Mouse (Mus musculus): ENCODE measurements around the gene Slc5a10. TPM values are rescaled to one million over a fixed set of nuclear protein-coding genes. Genes with fewer than 3 reads are reported as not detected.

The Slc5a10 gene
- polyA plus RNA-seq, 1 experiment from 2014 or later, result not detected

DNA sequence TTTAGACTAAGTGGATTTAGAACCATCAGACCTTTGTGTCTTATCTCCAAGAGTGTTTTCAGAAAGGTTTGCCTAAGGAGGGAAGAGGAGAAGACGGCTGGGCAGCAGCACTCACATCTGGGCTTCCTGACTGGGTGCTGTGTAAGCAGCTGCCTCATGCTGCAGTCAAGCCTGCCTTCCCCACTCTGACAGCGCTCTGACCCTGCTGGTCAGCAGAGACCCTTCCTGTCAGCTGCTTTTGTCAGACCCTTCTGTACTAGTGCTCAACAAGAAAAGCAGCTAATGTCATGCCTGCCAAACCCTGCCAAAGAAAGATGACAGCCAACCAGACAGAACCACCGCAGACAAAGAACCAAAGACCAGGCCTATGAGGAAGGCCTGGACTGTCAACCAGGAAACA lies 23.1 kb upstream of the Slc5a10 start:
- no peaks in the 10 kb centered on the region for H3K9me3 ChIP-seq (ENCODE audit: control insufficient read depth, low read length)
- no peak overlapping the region for H3K4me3 ChIP-seq (ENCODE audit: low read depth, low read length)
- 81% methylated on average over 3 of the region's 3 CpGs for WGBS
- ATAC-seq (replicated peaks; ENCODE audit: low FRiP score, low TSS enrichment, low read depth) (no peak), DNase-seq (ENCODE audit: low spot score) (no peak)
- H3K27ac ChIP-seq (ENCODE audit: low read depth), result no peak overlapping the region
- no peaks in the 10 kb centered on the region for H3K27me3 ChIP-seq (replicated peaks; ENCODE audit: control insufficient read depth, insufficient read depth, low read length)
- H3K4me2 ChIP-seq (ENCODE audit: low read length), result no peak overlapping the region
- no peak overlapping the region for H3K9ac ChIP-seq (ENCODE audit: low read length)
- H3K36me3 ChIP-seq (ENCODE audit: control insufficient read depth, insufficient read depth, low read length), result peaks cover 83% of the 10 kb centered on the region
- no peaks in the 10 kb centered on the region for H3K4me1 ChIP-seq (replicated peaks; ENCODE audit: control insufficient read depth, insufficient read depth, low read length)

DNA sequence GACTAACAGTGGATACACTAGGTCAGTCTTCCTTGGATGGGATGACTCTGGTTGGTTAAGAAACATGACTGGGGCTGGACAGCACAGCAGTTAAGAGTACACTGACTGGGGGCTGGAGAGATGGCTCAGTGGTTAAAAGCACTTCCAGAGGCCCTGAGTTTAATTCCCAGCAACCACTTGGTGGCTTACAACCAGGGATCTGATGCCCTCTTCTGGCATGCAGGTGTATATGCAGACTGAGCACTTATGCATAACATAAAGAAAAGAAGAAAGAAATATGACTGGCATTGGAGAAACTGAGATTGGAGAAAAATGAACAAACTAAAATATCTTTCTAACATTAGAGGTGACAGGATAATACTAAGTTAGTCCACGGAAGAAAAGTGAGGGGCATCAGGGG lies 19.9 kb upstream of the Slc5a10 start:
- Histone ChIP-seq H3K27ac (ENCODE audit: low read depth) (no peak overlapping the region), H3K4me3 (ENCODE audit: low read depth, low read length) (no peak overlapping the region), H3K9me3 (ENCODE audit: control insufficient read depth, low read length) (no peaks in the 10 kb centered on the region), H3K9ac (ENCODE audit: low read length) (no peak overlapping the region), H3K4me2 (ENCODE audit: low read length) (no peak overlapping the region), H3K27me3 (replicated peaks; ENCODE audit: control insufficient read depth, insufficient read depth, low read length) (no peaks in the 10 kb centered on the region), H3K4me1 (replicated peaks; ENCODE audit: control insufficient read depth, insufficient read depth, low read length) (no peaks in the 10 kb centered on the region), H3K36me3 (ENCODE audit: control insufficient read depth, insufficient read depth, low read length) (peaks cover 89% of the 10 kb centered on the region)
- ATAC-seq (replicated peaks; ENCODE audit: low FRiP score, low TSS enrichment, low read depth) (no peak), DNase-seq (ENCODE audit: low spot score) (no peak)
- WGBS, result 94% methylated on average over 1 of the region's 1 CpGs

DNA sequence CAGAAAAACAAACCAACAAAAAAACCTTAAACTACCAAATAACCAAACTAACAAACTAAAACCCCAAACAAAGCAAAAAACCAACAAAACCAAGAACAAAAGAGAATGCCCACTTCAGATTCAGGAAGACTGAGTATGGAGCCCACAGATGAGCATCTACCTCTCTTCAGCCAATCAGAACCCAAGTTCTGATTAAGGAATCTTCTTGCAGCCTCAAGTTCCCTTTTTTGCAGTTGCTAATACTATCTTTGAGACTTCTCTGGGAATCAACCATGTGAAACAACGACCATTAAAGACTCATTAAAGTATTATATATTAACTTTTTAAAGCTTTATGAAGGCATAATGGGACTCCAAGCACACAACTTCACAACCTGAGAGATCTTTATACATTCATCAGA lies 16.7 kb upstream of the Slc5a10 start:
- 81% methylated on average over 1 of the region's 1 CpGs for WGBS
- no peak overlapping the region for H3K4me3 ChIP-seq (ENCODE audit: low read depth, low read length)
- H3K27ac ChIP-seq (ENCODE audit: low read depth), result no peak overlapping the region
- peaks cover 89% of the 10 kb centered on the region for H3K36me3 ChIP-seq (ENCODE audit: control insufficient read depth, insufficient read depth, low read length)
- ATAC-seq (replicated peaks; ENCODE audit: low FRiP score, low TSS enrichment, low read depth) (no peak), DNase-seq (ENCODE audit: low spot score) (no peak)
- no peaks in the 10 kb centered on the region for H3K27me3 ChIP-seq (replicated peaks; ENCODE audit: control insufficient read depth, insufficient read depth, low read length)
- no peak overlapping the region for H3K4me2 ChIP-seq (ENCODE audit: low read length)
- no peak overlapping the region for H3K9ac ChIP-seq (ENCODE audit: low read length)
- H3K9me3 ChIP-seq (ENCODE audit: control insufficient read depth, low read length), result no peaks in the 10 kb centered on the region
- no peaks in the 10 kb centered on the region for H3K4me1 ChIP-seq (replicated peaks; ENCODE audit: control insufficient read depth, insufficient read depth, low read length)

DNA sequence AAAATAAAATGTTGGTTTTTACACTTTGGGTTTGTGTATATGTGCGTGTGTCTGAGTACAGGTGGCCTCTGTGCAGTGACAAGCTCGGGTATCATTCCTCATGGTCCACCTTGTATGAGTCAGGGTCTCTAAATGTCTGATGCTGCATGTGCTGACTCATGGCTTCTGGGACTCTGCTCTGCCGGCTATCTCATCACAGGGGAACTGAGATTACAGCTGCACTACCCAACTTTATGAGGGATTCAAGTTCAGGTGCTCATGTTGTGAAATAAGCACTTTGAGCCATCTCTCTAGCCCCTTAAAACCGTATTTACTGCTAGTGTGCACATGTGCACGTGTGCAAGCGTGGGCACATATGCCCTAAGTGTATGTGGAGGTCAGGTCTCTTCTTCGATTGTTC lies 12.0 kb upstream of the Slc5a10 start:
- H3K4me3 ChIP-seq (ENCODE audit: low read depth, low read length), result no peak overlapping the region
- WGBS, result 91% methylated on average over 7 of the region's 7 CpGs
- no peaks in the 10 kb centered on the region for H3K9me3 ChIP-seq (ENCODE audit: control insufficient read depth, low read length)
- DNase-seq (ENCODE audit: low spot score), result no peak
- H3K27me3 ChIP-seq (replicated peaks; ENCODE audit: control insufficient read depth, insufficient read depth, low read length), result no peaks in the 10 kb centered on the region
- H3K27ac ChIP-seq (ENCODE audit: low read depth), result no peak overlapping the region
- ATAC-seq (replicated peaks; ENCODE audit: low FRiP score, low TSS enrichment, low read depth), result no peak
- H3K9ac ChIP-seq (ENCODE audit: low read length), result no peak overlapping the region
- no peak overlapping the region for H3K4me2 ChIP-seq (ENCODE audit: low read length)
- peaks cover 87% of the 10 kb centered on the region for H3K36me3 ChIP-seq (ENCODE audit: control insufficient read depth, insufficient read depth, low read length)
- no peaks in the 10 kb centered on the region for H3K4me1 ChIP-seq (replicated peaks; ENCODE audit: control insufficient read depth, insufficient read depth, low read length)

DNA sequence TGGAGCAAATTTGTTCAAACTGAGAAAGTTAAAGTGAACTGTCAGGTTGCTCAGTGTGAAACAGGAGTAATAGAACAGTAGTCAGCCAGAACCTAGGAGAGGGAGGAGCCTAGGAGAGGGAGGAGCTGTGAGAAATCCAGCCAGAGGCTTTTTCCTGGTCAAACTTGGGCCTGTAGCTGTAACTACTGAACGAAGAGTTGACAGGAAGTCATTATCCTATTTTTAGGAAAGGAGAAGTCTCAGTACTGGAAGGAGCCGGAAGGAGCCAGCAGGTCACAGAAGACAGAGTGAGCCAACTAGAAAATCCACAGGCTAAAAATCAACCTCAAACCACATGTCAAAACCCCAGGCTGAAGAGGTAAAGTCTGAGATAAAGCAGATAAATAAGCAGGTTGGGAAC lies 7.4 kb upstream of the Slc5a10 start:
- no peaks in the 10 kb centered on the region for H3K4me1 ChIP-seq (replicated peaks; ENCODE audit: control insufficient read depth, insufficient read depth, low read length)
- H3K36me3 ChIP-seq (ENCODE audit: control insufficient read depth, insufficient read depth, low read length), result peaks cover 48% of the 10 kb centered on the region
- no peaks in the 10 kb centered on the region for H3K27me3 ChIP-seq (replicated peaks; ENCODE audit: control insufficient read depth, insufficient read depth, low read length)
- H3K4me2 ChIP-seq (ENCODE audit: low read length), result no peak overlapping the region
- ATAC-seq (replicated peaks; ENCODE audit: low FRiP score, low TSS enrichment, low read depth) (no peak), DNase-seq (ENCODE audit: low spot score) (no peak)
- H3K4me3 ChIP-seq (ENCODE audit: low read depth, low read length), result no peak overlapping the region
- no peak overlapping the region for H3K9ac ChIP-seq (ENCODE audit: low read length)
- 55% methylated on average over 2 of the region's 2 CpGs for WGBS
- H3K9me3 ChIP-seq (ENCODE audit: control insufficient read depth, low read length), result no peaks in the 10 kb centered on the region
- H3K27ac ChIP-seq (ENCODE audit: low read depth), result no peak overlapping the region

DNA sequence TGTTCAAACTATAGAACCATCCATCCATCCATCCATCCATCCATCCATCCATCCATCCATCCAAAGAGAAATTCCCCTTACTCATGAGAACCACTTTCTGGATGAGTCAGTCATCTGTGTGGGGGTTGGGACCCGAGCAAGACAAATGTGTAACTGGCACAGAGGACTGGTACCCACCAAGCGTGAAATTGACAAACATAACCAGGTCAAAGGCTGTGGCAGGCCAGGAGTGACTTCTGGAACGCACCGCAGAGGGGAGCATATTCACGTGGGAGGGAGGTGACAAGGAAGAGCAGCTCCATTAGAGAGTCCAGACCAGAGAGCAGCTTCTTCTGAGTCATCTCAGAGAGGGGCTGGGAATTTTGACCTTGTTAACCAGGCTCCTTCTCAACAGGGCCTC lies 1.5 kb upstream of the Slc5a10 start:
- H3K4me1 ChIP-seq (replicated peaks; ENCODE audit: control insufficient read depth, insufficient read depth, low read length), result no peaks in the 10 kb centered on the region
- H3K36me3 ChIP-seq (ENCODE audit: control insufficient read depth, insufficient read depth, low read length), result no peaks in the 10 kb centered on the region
- H3K4me2 ChIP-seq (ENCODE audit: low read length), result no peak overlapping the region
- no peak overlapping the region for H3K4me3 ChIP-seq (ENCODE audit: low read depth, low read length)
- H3K9ac ChIP-seq (ENCODE audit: low read length), result no peak overlapping the region
- no peak for ATAC-seq (replicated peaks; ENCODE audit: low FRiP score, low TSS enrichment, low read depth)
- no peaks in the 10 kb centered on the region for H3K9me3 ChIP-seq (ENCODE audit: control insufficient read depth, low read length)
- no peak overlapping the region for H3K27ac ChIP-seq (ENCODE audit: low read depth)
- no peaks in the 10 kb centered on the region for H3K27me3 ChIP-seq (replicated peaks; ENCODE audit: control insufficient read depth, insufficient read depth, low read length)
- 83% methylated on average over 5 of the region's 5 CpGs for WGBS
- no peak for DNase-seq (ENCODE audit: low spot score)

DNA sequence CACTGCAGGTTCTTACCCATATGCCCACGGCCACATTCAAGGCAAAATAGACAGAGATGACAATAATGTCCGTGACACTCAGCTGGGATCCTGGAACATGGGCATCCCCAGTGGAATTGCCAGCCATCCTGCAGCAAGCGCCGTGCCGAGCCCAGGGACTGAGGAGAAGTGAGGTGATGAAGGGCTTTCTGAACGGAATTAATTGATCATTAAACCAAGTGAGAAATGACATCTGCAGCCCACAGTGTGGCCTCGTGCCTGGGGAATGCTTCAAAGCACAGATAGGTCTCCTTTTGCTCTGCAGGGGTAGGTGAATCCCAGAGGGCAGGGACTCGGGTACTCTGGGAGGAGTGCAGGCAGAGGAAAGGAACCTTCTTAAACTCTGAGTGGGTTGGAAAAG lies 800 bp downstream of the Slc5a10 start:
- 85% methylated on average over 8 of the region's 8 CpGs for WGBS
- H3K4me1 ChIP-seq (replicated peaks; ENCODE audit: control insufficient read depth, insufficient read depth, low read length), result no peaks in the 10 kb centered on the region
- no peaks in the 10 kb centered on the region for H3K36me3 ChIP-seq (ENCODE audit: control insufficient read depth, insufficient read depth, low read length)
- no peak overlapping the region for H3K4me2 ChIP-seq (ENCODE audit: low read length)
- no peak overlapping the region for H3K4me3 ChIP-seq (ENCODE audit: low read depth, low read length)
- DNase-seq (ENCODE audit: low spot score) (no peak), ATAC-seq (replicated peaks; ENCODE audit: low FRiP score, low TSS enrichment, low read depth) (no peak)
- H3K9ac ChIP-seq (ENCODE audit: low read length), result no peak overlapping the region
- H3K9me3 ChIP-seq (ENCODE audit: control insufficient read depth, low read length), result no peaks in the 10 kb centered on the region
- H3K27me3 ChIP-seq (replicated peaks; ENCODE audit: control insufficient read depth, insufficient read depth, low read length), result no peaks in the 10 kb centered on the region
- no peak overlapping the region for H3K27ac ChIP-seq (ENCODE audit: low read depth)

DNA sequence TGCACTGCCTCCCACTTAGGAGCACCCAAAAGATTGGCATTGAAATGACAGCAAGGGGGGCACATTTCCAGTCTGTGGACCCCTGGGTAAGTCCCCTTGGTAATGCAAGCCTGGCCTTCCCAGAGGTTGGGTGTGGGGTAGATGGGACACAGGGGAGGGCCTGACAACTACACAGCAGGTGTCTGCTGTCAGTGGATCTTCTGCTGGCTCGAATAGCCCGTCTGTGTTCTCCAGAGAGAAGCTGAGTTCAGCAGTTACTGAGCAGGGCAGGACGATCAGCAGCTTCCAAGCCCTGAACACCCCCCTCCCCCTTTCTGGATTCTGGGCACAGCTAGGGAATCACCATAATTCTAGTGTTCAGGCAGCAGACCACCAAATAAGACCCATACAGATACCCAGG lies 1.2 kb downstream of the Slc5a10 start:
- Histone ChIP-seq H3K9me3 (ENCODE audit: control insufficient read depth, low read length) (no peaks in the 10 kb centered on the region), H3K27ac (ENCODE audit: low read depth) (no peak overlapping the region), H3K36me3 (ENCODE audit: control insufficient read depth, insufficient read depth, low read length) (no peaks in the 10 kb centered on the region), H3K9ac (ENCODE audit: low read length) (no peak overlapping the region), H3K4me2 (ENCODE audit: low read length) (no peak overlapping the region), H3K27me3 (replicated peaks; ENCODE audit: control insufficient read depth, insufficient read depth, low read length) (no peaks in the 10 kb centered on the region), H3K4me1 (replicated peaks; ENCODE audit: control insufficient read depth, insufficient read depth, low read length) (no peaks in the 10 kb centered on the region), H3K4me3 (ENCODE audit: low read depth, low read length) (no peak overlapping the region)
- DNase-seq (ENCODE audit: low spot score) (no peak), ATAC-seq (replicated peaks; ENCODE audit: low FRiP score, low TSS enrichment, low read depth) (no peak)
- 48% methylated on average over 3 of the region's 3 CpGs for WGBS

DNA sequence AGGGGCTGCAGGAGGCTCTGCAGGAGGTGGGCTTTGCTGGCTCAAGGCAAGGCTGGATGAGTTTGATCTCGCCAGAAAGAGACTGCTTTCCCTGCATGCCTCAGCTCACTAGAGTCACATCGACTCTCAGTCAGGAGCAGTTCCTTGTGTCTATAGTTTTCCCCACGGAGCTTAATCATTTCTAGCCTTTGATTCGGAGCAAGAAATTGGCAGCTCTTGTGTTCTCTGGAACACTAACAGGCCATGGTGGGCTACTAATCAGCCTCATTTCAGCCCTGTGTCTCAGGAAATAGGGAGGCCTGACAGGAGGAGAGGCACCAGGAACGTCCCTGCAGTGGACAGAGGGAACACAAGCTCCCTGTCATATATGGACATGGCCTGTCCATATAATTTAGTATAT lies 2.6 kb downstream of the Slc5a10 start:
- Histone ChIP-seq H3K27me3 (replicated peaks; ENCODE audit: control insufficient read depth, insufficient read depth, low read length) (no peaks in the 10 kb centered on the region), H3K9me3 (ENCODE audit: control insufficient read depth, low read length) (no peaks in the 10 kb centered on the region), H3K4me1 (replicated peaks; ENCODE audit: control insufficient read depth, insufficient read depth, low read length) (no peaks in the 10 kb centered on the region), H3K27ac (ENCODE audit: low read depth) (no peak overlapping the region), H3K36me3 (ENCODE audit: control insufficient read depth, insufficient read depth, low read length) (no peaks in the 10 kb centered on the region), H3K9ac (ENCODE audit: low read length) (no peak overlapping the region), H3K4me3 (ENCODE audit: low read depth, low read length) (no peak overlapping the region), H3K4me2 (ENCODE audit: low read length) (no peak overlapping the region)
- DNase-seq (ENCODE audit: low spot score) (no peak), ATAC-seq (replicated peaks; ENCODE audit: low FRiP score, low TSS enrichment, low read depth) (no peak)
- WGBS, result 66% methylated on average over 5 of the region's 5 CpGs

Measured in intestine, embryonic 14.5 days (tissue).